Mouse (Mus musculus): ENCODE measurements at regions not wholly inside any gene's neighbourhood (a gene's known extent, or its start where the extent isn't known, plus 50 kb on each side); places are given as distances from the start of the nearest gene placed in this dataset.

DNA sequence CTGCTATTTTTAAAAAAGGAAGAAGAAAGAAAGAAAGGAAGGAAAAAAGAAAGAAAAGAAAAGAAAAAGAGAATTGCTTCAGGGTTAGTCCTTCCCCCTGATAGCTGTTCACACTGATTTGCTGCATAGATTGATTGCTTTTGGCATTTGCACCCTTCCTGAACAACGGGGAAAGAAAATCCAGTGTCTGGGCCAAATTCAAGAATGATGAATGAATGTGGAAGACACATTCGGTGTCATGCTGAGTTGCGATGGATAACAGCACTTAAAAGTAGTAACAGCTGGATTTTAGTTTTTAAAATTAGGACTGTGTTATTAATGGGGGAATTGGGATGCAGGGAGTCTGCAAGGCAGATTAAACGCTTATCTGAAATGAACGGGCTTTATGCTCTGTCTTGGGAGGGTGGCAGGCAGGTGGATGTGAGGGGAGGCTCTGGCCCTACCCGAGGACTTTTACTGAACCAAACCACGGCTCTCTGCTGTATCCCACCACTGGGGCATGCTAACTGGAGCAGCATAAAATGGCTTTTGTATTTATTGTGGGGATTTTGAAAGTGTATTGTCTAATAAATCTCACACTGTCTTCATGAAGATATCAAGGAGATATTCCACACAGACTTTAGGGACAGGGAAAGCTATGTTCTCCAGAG lies 114.4 kb downstream of the Lca5 start:
- DNase-seq, result no peak

DNA sequence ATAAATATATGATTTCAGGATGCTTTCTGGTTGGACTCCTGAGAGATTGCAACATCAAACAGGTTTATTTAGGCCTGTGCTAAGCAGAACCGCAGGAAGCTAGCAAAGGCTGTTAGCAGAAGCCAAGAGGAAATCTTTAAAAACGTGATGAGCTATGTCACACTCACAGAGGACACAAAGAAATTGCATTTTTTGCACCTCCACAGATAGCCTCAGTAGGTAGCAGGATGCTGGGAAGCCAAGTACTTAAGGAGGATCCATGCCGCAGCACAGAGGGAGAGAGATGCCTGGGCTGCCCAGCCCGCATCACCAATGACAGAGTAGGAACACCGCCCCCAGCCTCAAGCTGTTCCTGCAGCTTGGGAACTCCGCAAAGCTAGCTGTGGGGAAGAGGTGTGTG lies 115.0 kb downstream of the Lca5 start:
- no peak for DNase-seq

GRCm38 (mm10) chr9:83324336-83324735 lies 116.6 kb downstream of the Lca5 start:
- no peak for DNase-seq

- DNase-seq, result no peak
These were observed 117.8 kb downstream of the Lca5 start for GRCm38 (mm10) chr9:83322991-83323583.

- no peak for DNase-seq
These were observed 119.1 kb downstream of the Lca5 start for GRCm38 (mm10) chr9:83321793-83322192.

- DNase-seq, result no peak
These were observed 120.1 kb downstream of the Lca5 start for GRCm38 (mm10) chr9:83320834-83321233.

DNA sequence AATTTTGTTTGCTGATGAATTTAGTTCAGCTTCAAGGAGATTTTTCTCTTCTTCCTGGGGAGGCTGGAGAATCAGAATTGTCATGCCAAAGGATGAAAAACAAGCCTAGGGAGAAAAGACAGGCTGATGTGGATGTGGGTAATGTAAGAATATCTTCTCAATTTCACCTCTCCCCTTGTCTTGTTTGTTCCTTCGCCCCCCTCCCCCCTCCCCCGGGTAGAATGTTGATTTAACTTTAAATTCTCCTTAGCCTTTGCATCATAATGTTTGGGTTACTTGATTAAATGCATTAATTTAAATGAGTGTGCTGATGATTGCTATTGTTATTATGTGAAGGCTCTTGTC lies 124.1 kb downstream of the Lca5 start:
- DNase-seq, result no peak

DNA sequence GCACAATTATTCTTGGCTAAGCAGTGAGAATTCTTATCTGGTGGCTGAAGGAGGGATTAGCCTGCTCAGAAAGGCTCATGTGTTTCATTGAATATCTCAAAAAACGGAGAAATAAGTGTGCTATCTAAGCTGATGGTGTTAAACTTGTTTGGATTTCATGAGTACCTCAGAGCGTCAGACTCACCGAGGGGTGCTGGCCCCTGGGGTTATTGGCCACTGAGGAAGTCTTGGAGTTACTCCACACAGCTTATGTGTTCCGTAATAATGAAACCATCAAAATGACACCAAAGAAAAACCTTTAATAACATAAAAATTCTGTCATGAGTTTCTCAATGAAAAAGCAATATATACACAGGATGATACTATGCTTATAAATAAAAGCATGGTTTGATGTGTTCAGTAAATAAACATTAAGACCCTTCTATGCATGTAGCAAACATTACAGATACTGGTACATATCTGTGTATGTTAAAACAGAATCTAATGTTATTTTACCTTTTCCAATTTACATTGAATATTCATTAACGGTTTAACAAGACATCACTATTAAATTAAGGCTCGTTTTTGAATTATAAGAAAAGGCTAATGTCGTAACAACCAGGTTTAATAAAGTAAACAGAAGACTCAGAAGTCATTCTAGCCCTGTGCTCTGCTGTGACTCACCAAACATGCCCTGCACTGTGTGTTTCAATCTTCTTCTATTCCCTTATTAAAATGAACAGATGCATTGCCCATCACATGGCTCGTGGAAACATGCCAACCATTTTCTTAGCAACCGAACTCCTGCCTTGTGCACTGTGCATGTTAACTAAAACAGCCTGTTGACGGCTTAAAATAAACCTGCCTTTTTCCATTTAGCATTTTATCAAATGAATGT lies 124.7 kb downstream of the Lca5 start:
- no peak for DNase-seq

- no peak for DNase-seq
These were observed 132.2 kb downstream of the Lca5 start for GRCm38 (mm10) chr9:83308771-83309170.

- no peak for DNase-seq
These were observed 132.8 kb downstream of the Lca5 start for GRCm38 (mm10) chr9:83308092-83308491.

- DNase-seq, result no peak
These were observed 133.5 kb downstream of the Lca5 start for GRCm38 (mm10) chr9:83307349-83307938.

DNA sequence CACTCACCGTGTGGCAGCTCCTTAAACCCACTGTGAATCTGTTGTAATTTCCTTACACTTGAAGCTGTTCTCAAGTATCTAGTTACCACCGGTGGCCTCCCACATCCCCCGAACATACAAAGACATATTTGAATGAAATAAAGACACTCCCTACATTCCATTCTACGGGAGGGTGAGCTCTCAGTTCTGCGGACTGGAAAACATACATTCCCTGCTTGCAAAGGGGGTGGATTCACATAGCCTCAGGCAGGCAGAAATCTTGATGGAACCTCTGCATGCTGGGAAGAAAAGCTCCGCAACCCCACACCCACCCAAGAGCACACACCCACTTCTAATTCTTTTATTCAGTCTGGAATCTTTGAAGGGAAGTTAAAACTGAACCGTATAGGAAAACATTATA lies 136.0 kb downstream of the Lca5 start:
- no peak for DNase-seq

- DNase-seq, result no peak
These were observed 140.4 kb downstream of the Lca5 start for GRCm38 (mm10) chr9:83300500-83300899.

DNA sequence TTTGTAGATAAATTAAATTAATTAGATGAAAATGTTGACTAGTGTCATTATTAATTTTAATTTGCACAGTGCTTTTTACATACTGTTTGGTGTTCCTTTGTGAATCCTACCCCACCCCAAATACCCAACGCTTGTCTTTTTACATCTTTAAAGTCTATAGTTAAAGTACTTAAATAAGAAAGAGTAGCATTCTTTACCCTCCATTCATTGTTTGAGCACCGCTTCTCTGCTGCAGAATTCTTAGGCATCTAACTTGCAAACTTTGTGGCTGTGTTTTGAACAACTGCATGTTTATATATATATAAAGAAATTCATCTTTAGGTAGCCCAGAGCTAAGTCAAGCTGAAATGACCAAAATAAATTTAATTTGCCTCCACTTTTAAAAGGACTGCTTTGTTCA lies 140.9 kb downstream of the Lca5 start:
- no peak for DNase-seq

DNA sequence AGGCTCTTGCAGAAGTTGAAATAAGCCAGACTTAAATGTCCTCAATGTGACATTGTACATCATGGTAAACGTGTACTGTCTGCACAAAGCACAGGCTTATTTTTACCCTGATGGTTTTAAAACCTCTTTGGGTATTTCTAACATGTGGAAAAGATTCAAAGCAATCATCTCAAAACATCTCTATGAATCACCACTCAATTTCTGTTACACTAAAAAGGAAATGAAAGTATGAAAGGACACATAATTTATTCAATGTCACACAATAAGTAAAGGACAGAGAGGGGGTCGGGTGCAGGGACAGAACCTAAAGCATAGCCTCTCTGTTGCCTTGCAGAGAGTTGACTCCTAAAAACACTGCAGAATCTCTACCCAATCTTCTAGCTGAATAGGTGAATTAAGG lies 141.3 kb downstream of the Lca5 start:
- no peak for DNase-seq

GRCm38 (mm10) chr9:83295453-83295852 lies 145.5 kb downstream of the Lca5 start:
- no peak for DNase-seq

- DNase-seq, result no peak
These were observed 146.5 kb downstream of the Lca5 start for GRCm38 (mm10) chr9:83294441-83294840.

- no peak for DNase-seq
These were observed 137.6 kb upstream of the Hmgn3 start for GRCm38 (mm10) chr9:83284097-83284496.

- no peak for DNase-seq
These were observed 137.2 kb upstream of the Hmgn3 start for GRCm38 (mm10) chr9:83283662-83284061.

DNA sequence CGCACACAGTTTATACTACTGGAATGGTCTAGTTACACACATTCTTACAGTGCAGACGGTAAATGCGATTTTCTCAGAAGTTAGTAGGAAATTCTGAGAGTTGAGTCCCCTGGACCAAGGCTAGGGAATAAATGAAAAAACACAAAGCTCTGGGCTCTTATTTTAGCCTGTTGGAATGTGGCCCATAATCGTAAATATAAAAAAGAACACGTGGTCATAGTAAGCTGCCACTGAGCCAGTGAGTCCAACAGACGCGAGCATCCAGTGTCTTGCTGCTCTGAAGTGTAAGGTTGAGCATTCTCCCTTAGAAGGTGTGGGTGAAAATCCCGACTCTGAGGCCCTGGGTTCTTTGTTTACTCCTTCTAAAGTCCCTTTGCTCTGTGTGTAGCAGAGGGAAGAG lies 136.8 kb upstream of the Hmgn3 start:
- no peak for DNase-seq

- DNase-seq, result no peak
These were observed 131.3 kb upstream of the Hmgn3 start for GRCm38 (mm10) chr9:83277791-83278190.

- no peak for DNase-seq
These were observed 130.9 kb upstream of the Hmgn3 start for GRCm38 (mm10) chr9:83277356-83277755.

GRCm38 (mm10) chr9:83276291-83276690 lies 129.8 kb upstream of the Hmgn3 start:
- DNase-seq, result no peak

All from adrenal gland, postnatal 25 days (tissue).